Mouse (Mus musculus): ENCODE data around the gene Tbc1d10b.

The Tbc1d10b gene

GRCm38 (mm10) chr7:127224616-127225015, 16.3 kb upstream of the Tbc1d10b start:
- DNase-seq, result no peak

- DNase-seq, result no peak
Measured at GRCm38 (mm10) chr7:127223515-127224478, 15.5 kb upstream of the Tbc1d10b start.

DNA sequence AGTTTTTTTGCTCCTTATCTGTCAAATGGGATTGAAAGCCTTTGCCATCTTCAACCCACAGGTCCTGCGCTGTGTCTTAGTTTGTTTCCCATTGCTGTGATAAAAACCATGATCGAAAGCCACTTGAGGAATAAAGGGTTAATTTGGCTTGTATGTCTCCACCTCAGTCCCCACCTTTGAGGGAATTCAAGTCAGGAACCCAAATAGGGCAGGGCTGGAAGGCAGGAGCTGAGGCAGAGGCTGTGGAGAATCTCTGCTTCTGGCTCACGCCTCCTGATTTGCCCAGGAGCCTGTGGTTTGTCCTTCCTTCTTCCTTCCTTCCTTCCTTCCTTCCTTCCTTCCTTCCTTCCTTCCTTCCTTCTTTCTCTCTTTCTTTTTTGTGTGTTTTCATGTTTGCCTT, 14.8 kb upstream of the Tbc1d10b start:
- no peak for DNase-seq

GRCm38 (mm10) chr7:127220440-127220839, 12.2 kb upstream of the Tbc1d10b start:
- no peak for DNase-seq

DNA sequence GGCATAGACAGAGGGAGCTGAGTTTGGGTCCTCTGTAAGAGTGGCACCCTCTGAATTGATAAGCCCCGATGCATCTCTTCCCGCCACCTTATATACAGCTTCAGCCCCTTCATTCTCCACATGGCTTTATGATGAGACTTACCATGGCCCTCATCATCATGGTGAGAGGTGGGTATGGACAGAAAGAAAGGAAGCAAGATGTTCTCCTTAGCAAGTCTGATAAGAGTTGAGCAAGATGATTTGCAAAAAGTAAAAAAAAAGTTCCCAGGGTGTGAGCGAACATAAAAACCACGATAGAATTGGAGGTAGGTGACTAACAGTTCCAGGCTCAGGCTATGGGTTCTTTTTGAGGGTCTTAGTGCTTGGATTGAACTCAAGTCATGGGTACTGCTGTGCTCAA, 10.4 kb upstream of the Tbc1d10b start:
- no peak for DNase-seq

GRCm38 (mm10) chr7:127217901-127218642, 9.8 kb upstream of the Tbc1d10b start:
- peak; percentile 77 for DNase-seq

DNA sequence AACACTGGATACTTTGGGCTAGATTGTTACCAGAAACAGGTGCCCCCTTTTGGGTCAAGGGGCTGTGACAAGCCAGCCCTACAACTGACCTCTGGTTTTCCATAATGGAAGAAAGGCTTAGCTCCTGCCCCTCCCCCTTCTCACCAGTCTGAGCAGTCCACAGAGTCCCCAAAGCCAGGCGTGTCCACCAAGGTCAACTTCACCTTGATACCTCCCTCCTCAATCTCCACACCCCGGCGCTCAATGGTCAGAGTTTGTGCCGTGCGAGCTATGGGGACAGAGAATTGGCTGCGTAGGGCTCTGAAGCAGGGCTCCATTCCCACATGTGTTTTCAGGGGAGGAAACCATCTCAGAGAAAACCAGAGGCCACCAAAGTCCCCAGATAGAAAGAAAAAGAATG, 9.2 kb upstream of the Tbc1d10b start:
- peak; percentile 81 for DNase-seq

DNA sequence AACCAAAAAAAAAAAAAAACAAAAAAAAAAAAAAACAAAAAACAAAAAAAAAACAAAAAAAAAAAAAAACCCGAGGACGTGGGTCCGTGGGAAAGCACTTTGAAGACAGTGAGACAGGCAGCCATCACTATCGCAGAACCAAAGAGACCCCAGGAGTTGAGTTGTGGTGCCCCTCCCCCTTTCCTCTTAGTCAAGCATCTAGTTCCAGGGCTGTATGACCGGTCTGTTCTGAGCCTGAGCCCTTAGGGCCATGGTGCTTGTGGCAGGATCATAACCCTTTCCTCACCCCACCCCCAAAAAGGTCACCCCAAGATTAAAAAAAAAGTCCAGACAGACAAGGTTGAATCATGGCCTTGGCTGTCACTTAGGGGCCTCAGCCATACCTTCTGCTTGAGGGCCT, 8.0 kb upstream of the Tbc1d10b start:
- no peak for DNase-seq

- DNase-seq, result peak; percentile 96
Measured at GRCm38 (mm10) chr7:127214981-127215871, 7.0 kb upstream of the Tbc1d10b start.

DNA sequence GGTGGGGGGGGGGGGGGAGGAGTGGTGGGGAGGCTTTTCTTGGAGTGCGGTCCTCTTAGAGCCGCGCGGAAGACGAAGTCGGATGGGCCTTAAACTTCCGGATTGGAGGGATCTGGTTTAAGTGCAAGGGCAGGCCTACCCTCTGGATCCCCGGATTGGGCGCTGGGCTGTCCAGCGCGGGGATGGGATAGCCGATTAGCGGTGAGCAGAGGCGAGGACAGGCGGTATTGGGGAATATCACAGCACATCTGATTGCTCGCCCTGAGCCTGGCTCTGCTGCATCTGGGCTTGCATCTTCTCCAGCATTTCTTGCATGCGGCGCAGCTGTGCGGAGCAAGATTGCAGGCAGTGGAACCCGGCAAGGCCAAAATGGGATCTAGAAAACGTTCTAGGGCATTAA, 6.3 kb upstream of the Tbc1d10b start:
- DNase-seq, result peak; percentile 94

DNA sequence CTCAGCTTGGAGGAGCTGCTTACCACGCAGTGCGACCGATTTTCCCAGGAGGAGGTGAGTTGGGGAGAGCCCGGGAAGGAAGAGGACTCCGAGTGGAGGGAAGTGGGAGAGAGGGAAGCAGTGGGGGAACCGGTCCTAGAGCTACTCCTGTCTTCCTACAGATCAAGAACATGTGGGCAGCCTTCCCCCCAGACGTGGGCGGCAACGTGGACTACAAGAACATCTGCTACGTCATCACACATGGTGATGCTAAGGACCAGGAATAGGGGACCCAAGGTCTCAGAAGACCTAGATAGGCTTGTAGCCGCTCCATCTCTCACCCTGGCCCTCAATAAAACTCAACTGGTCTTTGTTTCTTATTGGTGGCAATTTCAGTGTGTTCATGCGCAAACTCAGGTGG, 5.7 kb upstream of the Tbc1d10b start:
- no peak for DNase-seq

DNA sequence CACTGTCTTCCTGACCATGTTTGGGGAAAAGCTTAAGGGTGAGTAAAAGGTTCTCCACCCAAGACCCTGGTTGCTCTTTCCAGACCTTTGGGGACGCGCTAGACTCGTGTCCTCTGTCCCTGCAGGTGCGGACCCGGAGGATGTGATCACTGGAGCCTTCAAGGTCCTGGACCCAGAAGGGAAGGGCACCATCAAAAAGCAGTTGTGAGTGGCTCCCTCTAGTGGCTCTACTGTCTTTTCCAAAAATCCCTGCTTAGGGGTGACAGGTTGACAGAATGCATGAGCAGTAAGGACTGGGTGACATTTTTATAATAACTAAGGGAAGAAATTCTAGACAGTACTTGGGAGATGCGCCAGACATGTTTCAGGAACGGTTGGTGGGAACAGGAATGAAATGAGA, 5.2 kb upstream of the Tbc1d10b start:
- DNase-seq, result no peak

DNA sequence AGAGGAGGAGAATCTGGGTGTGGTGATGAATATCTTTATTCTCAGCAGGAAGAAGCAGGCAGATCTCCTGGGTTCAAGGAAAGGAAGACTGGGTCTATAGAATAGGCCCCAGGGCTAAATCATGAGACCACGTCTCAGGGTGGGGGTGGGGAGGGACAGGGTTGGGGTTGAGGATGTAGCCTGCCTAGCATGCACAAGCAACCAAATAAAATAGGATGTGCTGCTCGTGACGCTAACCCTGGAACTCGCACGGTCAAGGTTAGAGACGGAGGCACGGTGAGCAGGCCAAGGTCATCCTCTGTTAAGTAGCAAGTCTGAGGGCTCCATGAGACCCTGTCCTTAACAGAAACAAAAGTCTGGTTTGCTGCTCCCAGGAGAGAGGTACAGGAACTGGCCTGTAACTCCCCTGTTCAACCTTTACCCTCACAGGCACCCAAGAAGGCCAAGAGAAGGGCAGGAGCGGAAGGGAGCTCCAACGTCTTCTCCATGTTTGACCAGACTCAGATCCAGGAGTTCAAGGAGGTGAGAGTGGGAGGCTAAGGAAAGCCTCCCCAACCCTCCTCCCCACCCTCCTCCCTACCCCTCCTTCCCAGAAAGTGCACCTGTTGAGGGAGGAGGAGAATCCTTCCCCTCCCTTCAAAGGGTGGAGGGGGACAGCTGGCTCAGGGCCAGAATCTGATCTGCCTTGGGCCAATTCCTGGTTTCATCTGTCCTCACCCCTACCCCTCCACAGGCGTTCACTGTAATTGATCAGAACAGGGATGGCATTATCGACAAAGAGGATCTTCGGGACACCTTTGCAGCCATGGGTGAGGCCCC, 4.4 kb upstream of the Tbc1d10b start:
- DNase-seq, result peak; percentile 89

- DNase-seq, result peak; percentile 84
Measured at GRCm38 (mm10) chr7:127211014-127211745, 2.9 kb upstream of the Tbc1d10b start.

GRCm38 (mm10) chr7:127210266-127210665, 2.0 kb upstream of the Tbc1d10b start:
- peak; percentile 91 for DNase-seq

GRCm38 (mm10) chr7:127209851-127210250, 1.6 kb upstream of the Tbc1d10b start:
- peak; percentile 89 for DNase-seq

GRCm38 (mm10) chr7:127208553-127209438, 528 bp upstream of the Tbc1d10b start, which contains the start of gene Mylpf:
Mylpf (plus strand) TSS chr7:127208890.
- peak; percentile 100 for DNase-seq

- DNase-seq, result peak; percentile 96
Measured at GRCm38 (mm10) chr7:127207374-127208294, 634 bp downstream of the Tbc1d10b start.

- DNase-seq, result peak; percentile 93
Measured at GRCm38 (mm10) chr7:127206606-127207005, 1.7 kb downstream of the Tbc1d10b start.

All from heart, adult 11 months (tissue).